Mouse (Mus musculus) limb, embryonic 15.5 days (tissue): ENCODE data around the gene Polr2e. TPM values are rescaled to one million over a fixed set of nuclear protein-coding genes. Genes with fewer than 3 reads are reported as not detected.
A peak's percentile ranks its signal among the peaks of the same experiment; 100 is the strongest.

Source experiments
- ATAC-seq: fragments of 200-750 bp; cut with Nextera tagmentation; 2 replicates; pipeline ENCODE4 v1.8.0; 2017; ENCODE audit warnings: low read depth, moderate TSS enrichment; ENCODE audit not compliant: insufficient number of reproducible peaks, low FRiP score, low TSS enrichment
- H3K27ac ChIP-seq: fragments of 300-500 bp; sonication (generic); 2 replicates; pipeline ENCODE4 v1.5.1; 2015; ENCODE audit warnings: moderate library complexity, mild to moderate bottlenecking, inconsistent platforms
- H3K27me3 ChIP-seq: fragments of 300-500 bp; sonication (generic); 2 replicates; pipeline ENCODE4 v1.6.1; 2015; ENCODE audit warnings: inconsistent platforms
- H3K36me3 ChIP-seq: fragments of 300-500 bp; sonication (generic); 2 replicates; pipeline ENCODE4 v1.6.1; 2015; ENCODE audit warnings: inconsistent platforms
- H3K4me1 ChIP-seq: fragments of 300-500 bp; sonication (generic); 2 replicates; pipeline ENCODE4 v1.6.1; 2015; ENCODE audit warnings: inconsistent platforms
- H3K4me2 ChIP-seq: fragments of 300-500 bp; sonication (generic); 2 replicates; pipeline ENCODE4 v1.6.1; 2015; ENCODE audit warnings: mild to moderate bottlenecking, inconsistent platforms
- H3K4me3 ChIP-seq: fragments of 300-500 bp; sonication (generic); 2 replicates; pipeline ENCODE4 v1.5.1; 2015; ENCODE audit warnings: mild to moderate bottlenecking, inconsistent platforms
- H3K9ac ChIP-seq: fragments of 300-500 bp; sonication (generic); 2 replicates; pipeline ENCODE4 v1.6.1; 2015; ENCODE audit warnings: inconsistent platforms
- H3K9me3 ChIP-seq: fragments of 300-500 bp; sonication (generic); 2 replicates; pipeline ENCODE4 v1.6.1; 2016; ENCODE audit warnings: inconsistent platforms
- WGBS: fragments of 180-500 bp; shearing (Covaris S2); methylation state at CpG from one replicate; pipeline ENCODE4 v1.1.7; 2015; 5-methylcytosine and 5-hydroxymethylcytosine counted together
- polyA plus RNA-seq: library from polyadenylated mRNA; unstranded; fragments of >200 nt; fragmentation: Nextera tagmentation; extraction: Ambion mirVana; gene quantifications from 2 replicates; pipeline ENCODE4 v1.2.1, GENCODE M21; 2015

Gene Polr2e
- polyA plus RNA-seq, 1 experiment from 2014 or later = 213 TPM

DNA sequence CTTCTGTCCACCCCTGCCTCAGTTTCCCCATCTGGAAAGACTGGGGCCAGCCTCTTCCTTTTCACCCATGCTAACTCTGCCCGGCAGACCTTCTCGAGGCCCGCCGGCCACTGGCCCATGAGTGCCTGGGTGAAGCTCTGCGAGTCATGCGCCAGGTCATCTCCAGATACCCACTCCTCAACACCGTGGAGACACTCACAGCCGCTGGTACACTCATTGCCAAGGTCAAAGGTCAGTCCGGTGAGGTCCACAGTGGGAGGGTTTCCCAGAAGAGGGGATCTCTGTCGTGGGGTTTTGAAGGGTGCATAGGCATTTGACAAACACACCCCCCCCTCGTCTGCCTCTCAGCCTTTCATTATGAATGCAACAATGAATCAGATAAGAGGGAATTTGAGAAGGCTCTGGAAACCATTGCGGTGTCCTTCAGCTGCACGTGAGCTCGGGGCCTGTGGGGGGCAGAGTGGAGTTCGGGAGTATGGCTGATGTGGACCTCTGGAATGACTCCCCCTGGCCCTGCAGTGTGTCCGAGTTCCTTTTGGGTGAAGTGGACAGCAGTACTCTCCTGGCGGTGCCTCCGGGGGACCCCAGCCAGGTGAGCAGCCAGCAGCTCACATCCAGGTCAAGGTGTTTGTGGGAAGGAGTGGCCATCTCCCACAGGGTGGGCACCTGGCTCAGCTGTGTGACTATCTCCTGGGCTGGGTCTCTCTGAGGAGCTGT, 18.8 kb downstream of the Polr2e start:
- Histone ChIP-seq H3K27ac (no peak overlapping the region), H3K9ac (no peak overlapping the region), H3K27me3 (peaks cover 12% of the 10 kb centered on the region), H3K36me3 (no peaks in the 10 kb centered on the region), H3K4me1 (peaks cover 29% of the 10 kb centered on the region), H3K9me3 (no peaks in the 10 kb centered on the region), H3K4me3 (no peak overlapping the region), H3K4me2 (no peak overlapping the region)
- WGBS = 85% methylated on average over 18 of the region's 18 CpGs
- ATAC-seq = no peak

DNA sequence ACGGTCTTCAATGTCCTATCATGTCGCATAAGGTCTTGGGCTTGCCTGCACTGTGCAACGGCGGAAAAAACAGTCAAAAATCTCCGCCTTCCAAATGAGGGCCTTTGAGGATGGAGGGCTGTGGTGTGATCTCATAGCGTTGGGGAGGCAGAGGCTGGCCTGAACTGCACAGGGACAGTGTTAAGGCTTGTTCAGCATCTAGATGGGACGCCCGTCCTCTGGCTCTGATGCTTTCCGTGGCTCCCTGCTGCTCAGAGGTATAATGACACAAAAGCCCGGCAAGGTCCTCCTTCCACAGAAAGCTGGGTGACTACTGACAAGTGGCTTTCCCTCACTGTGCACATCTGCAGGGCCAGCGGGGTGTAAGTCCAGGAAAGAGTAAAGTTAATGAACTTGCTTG, 19.4 kb downstream of the Polr2e start:
- H3K27me3 ChIP-seq = peaks cover 17% of the 10 kb centered on the region
- 0 out of 2 replicates have a peak overlapping the region, but pooled peaks have one; percentile 18 for H3K9ac ChIP-seq
- no peaks in the 10 kb centered on the region for H3K36me3 ChIP-seq
- ATAC-seq = no peak
- H3K4me1 ChIP-seq = peaks cover 29% of the 10 kb centered on the region
- H3K4me3 ChIP-seq = peak overlapping the region; percentile 21; the same call in 1 of the 2 replicates
- 28% methylated on average over 11 of the region's 11 CpGs for WGBS
- peak overlapping the region; percentile 37 for H3K4me2 ChIP-seq
- H3K9me3 ChIP-seq = no peaks in the 10 kb centered on the region
- H3K27ac ChIP-seq = no peak overlapping the region

DNA sequence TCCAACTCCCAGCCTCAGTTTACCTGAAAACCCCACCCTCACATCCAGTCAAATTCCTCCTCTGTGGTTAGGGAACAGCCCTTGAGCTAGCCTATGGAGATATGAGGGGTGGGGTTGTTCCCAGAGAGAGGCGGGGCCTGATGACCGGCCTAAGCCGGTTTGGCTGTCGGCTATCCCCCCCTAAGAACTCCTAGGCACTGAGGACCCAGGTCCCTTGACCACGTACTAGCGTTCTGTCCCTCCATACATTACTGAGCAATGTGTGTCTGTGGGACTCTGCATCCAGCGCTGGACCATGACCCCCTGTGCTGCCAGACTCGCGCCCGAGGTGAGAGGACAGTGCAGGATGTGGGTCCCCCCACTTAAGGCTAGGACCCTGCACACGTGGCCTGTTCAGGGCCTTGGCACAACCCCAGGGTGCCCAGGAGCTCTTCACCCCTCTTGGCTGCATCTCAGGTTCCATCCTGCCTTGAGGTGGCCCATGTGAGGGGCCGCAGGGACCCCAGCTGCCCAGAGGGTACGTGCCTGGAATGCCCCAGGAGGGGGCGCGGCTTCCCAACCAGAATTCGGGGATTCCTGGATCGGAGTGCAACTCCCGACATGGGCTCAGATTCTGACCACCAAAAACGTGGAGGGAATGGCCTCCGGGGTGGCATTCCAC, 20.0 kb downstream of the Polr2e start:
- H3K27ac ChIP-seq = no peak overlapping the region; the same call in 1 of the 2 replicates
- H3K9me3 ChIP-seq = no peaks in the 10 kb centered on the region
- peaks cover 23% of the 10 kb centered on the region for H3K27me3 ChIP-seq
- peaks cover 30% of the 10 kb centered on the region for H3K4me1 ChIP-seq
- H3K36me3 ChIP-seq = no peaks in the 10 kb centered on the region
- WGBS = 9% methylated on average over 20 of the region's 20 CpGs
- H3K4me3 ChIP-seq = peak overlapping the region; percentile 21
- peak overlapping the region; percentile 37 for H3K4me2 ChIP-seq
- 0 out of 2 replicates have a peak overlapping the region, but pooled peaks have one; percentile 18 for H3K9ac ChIP-seq
- ATAC-seq = 0 out of 2 replicates have a peak, but pooled peaks have one; percentile 15

DNA sequence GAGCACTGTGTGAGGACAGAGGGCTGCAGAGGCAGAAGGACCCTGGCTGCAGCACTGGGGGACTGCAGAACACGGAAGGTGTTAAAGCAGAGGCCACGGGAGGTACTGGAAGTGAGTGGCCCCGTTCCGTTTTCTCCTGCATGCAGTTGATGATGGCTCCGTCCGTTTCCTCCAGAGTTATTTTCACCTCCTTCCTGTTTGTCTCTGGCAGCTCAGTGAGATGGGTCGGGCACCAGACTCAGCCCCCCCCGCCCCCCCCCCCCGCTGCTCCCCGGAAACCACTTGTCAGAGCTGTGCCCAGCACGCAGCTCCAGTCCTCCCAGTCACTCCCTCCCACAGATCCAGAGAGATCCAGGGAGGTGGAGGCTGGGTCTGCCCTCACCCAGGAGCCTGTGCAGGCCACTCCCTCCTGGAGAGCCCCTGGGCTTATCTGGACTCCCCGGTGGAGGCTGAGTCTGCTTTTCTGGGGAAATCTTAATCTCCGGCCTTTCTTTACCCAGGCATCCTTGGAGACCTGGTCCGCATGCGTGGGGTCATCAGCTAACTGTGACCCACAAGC, 20.8 kb downstream of the Polr2e start:
- Histone ChIP-seq H3K27ac (no peak overlapping the region), H3K27me3 (peaks cover 31% of the 10 kb centered on the region), H3K4me3 (no peak overlapping the region), H3K4me1 (peaks cover 30% of the 10 kb centered on the region), H3K4me2 (no peak overlapping the region), H3K9ac (no peak overlapping the region), H3K9me3 (no peaks in the 10 kb centered on the region), H3K36me3 (no peaks in the 10 kb centered on the region)
- 7% methylated on average over 15 of the region's 15 CpGs for WGBS
- no peak for ATAC-seq

DNA sequence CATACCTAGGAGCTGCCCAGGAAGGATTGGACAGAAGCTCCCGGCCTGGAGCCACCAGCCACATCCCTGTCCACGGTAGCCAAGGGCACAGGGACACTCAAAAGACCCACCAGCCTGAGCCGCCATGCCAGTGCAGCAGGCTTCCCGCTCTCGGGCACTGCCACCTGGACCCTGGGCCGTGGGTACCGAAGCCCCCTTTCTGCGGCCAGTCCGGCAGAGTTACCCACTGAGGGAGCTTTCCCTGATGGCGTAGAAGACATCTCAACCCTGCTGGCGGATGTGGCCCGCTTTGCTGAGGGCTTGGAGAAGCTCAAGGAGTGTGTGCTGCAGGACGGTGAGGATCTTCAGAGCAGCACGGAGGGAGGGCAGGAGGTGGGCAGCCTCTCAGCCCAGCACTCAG, 21.8 kb downstream of the Polr2e start:
- ATAC-seq = no peak
- H3K9ac ChIP-seq = no peak overlapping the region
- 82% methylated on average over 14 of the region's 14 CpGs for WGBS
- H3K27ac ChIP-seq = no peak overlapping the region
- H3K27me3 ChIP-seq = peaks cover 42% of the 10 kb centered on the region
- H3K4me3 ChIP-seq = no peak overlapping the region
- H3K4me2 ChIP-seq = no peak overlapping the region
- H3K4me1 ChIP-seq = peaks cover 34% of the 10 kb centered on the region
- H3K36me3 ChIP-seq = no peaks in the 10 kb centered on the region
- no peaks in the 10 kb centered on the region for H3K9me3 ChIP-seq

DNA sequence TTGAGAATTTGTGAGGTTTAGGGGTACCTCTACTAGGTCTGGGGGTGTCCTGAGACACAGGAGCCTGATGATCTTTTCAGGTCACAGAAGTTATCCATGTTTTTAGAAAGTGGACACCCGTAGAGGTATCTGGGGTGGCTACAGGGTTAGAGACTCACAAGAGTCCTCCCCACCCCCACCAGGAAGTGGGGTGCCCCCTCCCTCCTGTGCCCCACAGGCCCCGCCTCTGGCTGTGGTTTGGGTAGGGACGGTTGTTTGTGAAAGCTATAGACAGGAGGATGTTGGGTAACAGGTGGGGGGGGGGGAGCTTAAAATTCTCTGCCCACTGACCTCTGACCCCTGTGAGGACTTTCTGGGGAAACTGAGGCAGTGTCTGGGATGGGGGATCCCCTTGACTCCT, 22.2 kb downstream of the Polr2e start:
- peaks cover 34% of the 10 kb centered on the region for H3K4me1 ChIP-seq

DNA sequence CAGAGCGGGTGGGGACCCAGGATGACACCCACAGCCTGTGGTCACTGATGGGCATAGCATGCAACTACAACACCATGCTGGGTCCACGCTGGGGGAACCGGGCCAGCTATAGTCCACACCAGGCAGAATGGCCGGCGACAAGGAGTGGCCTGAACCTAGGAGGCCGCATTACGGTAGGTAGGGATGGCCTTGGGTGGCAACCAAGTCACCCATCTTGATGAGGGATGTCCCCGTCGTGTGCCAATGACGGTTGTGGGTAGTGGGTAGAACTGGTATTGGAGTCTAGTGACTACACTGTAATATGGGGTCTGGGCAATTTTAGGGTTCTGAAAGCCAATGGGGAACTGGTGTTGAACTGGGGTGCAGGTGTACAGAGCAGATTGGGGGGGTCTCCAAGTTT, 22.7 kb downstream of the Polr2e start:
- peaks cover 34% of the 10 kb centered on the region for H3K4me1 ChIP-seq
- no peak overlapping the region for H3K27ac ChIP-seq
- peak overlapping the region; percentile 10; the same call in 1 of the 2 replicates for H3K4me3 ChIP-seq
- peaks cover 50% of the 10 kb centered on the region for H3K27me3 ChIP-seq
- no peak overlapping the region for H3K9ac ChIP-seq
- no peaks in the 10 kb centered on the region for H3K9me3 ChIP-seq
- H3K36me3 ChIP-seq = no peaks in the 10 kb centered on the region
- ATAC-seq = no peak
- 81% methylated on average over 10 of the region's 10 CpGs for WGBS
- H3K4me2 ChIP-seq = no peak overlapping the region

More for the DNA sequence above, 22.2 kb downstream of the Polr2e start:
- H3K27me3 ChIP-seq = peaks cover 46% of the 10 kb centered on the region
- no peak overlapping the region for H3K4me2 ChIP-seq
- H3K27ac ChIP-seq = no peak overlapping the region
- ATAC-seq = no peak
- H3K9ac ChIP-seq = no peak overlapping the region
- H3K36me3 ChIP-seq = no peaks in the 10 kb centered on the region
- no peaks in the 10 kb centered on the region for H3K9me3 ChIP-seq
- no peak overlapping the region for H3K4me3 ChIP-seq
- WGBS = 71% methylated on average over 3 of the region's 3 CpGs

DNA sequence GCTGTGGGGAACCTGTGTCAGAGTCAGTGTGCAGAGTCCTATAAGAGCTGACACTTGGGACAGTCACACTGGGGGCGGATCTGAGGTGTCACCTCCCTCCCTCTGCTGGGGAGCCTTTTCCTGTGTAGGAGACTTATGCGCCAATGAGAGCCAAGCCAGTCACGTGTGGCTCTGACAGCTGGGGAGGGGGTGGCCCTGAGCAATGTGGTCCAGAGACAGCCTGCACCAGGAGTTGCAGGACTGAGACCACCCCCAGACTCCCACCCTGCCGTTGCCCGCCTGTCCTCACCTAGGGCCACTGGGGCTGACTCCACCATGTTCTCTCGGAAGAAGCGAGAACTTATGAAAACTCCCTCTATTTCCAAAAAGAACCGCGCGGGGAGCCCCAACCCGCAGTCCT, 23.1 kb downstream of the Polr2e start, which contains the start of gene Arhgap45:
TSS of gene Arhgap45 (plus strand) at position 143 of the 400 bp plus-strand sequence.
- no peak for ATAC-seq
- H3K27me3 ChIP-seq = peaks cover 54% of the 10 kb centered on the region
- H3K27ac ChIP-seq = no peak within 1 kb of the TSS
- no peaks in the 10 kb centered on the region for H3K9me3 ChIP-seq
- no peak within 1 kb of the TSS for H3K4me2 ChIP-seq
- H3K4me1 ChIP-seq = peaks cover 34% of the 10 kb centered on the region
- no peaks in the 10 kb centered on the region for H3K36me3 ChIP-seq
- peak within 1 kb of the TSS; percentile 10; the same call in 1 of the 2 replicates for H3K4me3 ChIP-seq
- no peak within 1 kb of the TSS for H3K9ac ChIP-seq
- 60% methylated on average over 11 of the region's 11 CpGs for WGBS

DNA sequence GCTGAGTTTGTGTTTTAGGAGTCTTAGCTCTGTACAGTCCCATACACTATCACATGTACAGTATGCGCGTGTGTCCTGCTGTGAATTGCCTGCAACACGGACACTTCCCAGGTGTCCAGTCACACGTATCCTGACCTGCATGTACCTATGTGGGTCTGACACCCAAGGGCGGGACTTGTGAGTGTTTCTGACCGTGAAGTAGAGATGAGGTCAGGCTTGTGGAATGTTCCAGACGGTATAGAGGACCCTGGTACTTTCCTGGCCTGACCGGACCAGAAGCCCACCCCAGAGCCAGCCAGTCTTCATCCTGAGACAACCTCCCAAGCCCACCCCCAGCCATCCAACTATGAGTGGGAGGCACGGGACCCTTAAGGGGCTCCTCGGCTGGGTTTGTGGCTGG, 24.0 kb downstream of the Polr2e start:
- H3K4me3 ChIP-seq = no peak overlapping the region
- ATAC-seq = no peak
- peaks cover 34% of the 10 kb centered on the region for H3K4me1 ChIP-seq
- H3K9me3 ChIP-seq = 0 out of 2 replicates have a peak, but pooled peaks cover 4% of the 10 kb centered on the region
- H3K27me3 ChIP-seq = peaks cover 54% of the 10 kb centered on the region
- no peak overlapping the region for H3K4me2 ChIP-seq
- H3K9ac ChIP-seq = no peak overlapping the region
- 0 out of 2 replicates have a peak, but pooled peaks cover 5% of the 10 kb centered on the region for H3K36me3 ChIP-seq
- 71% methylated on average over 10 of the region's 10 CpGs for WGBS
- H3K27ac ChIP-seq = no peak overlapping the region

DNA sequence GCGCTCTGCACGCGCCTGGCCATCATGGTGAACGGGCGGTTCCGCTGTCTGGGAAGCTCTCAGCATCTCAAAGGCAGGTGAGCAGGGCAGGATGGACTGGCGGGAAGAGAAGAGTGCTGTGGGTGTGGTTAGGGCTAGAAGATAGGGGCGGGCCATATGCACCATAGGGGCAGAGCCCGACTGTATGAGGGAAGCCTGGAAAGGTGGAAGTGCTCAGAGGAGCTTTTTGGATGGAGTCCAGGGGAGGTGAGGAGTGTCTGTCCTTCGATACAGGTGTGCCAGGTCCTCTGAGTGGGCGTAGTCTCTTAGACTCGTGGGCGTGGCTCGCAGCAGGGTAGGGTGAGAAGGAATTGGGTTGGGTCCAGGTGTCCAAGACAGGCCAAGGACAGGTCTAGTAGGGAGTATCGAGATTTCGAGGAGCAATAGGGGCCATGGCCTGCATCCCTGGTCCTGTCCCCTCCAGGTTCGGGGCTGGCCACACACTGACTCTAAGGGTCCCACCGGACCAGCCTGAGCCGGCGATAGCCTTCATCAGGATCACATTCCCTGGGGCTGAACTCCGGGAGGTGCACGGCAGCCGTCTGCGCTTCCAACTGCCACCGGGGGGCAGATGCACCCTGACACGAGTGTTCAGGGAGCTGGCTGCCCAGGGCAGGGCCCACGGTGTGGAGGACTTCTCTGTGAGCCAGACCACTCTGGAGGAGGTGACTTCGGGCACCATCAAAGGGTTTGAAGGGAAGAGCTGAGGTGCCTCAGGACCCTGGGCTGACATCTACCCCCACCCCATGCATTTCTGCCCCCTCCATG, 24.9 kb downstream of the Polr2e start:
- H3K9me3 ChIP-seq = peaks cover 10% of the 10 kb centered on the region; the same call in 1 of the 2 replicates
- H3K27ac ChIP-seq = no peak overlapping the region
- ATAC-seq = no peak
- peaks cover 54% of the 10 kb centered on the region for H3K27me3 ChIP-seq
- peaks cover 25% of the 10 kb centered on the region for H3K4me1 ChIP-seq
- H3K4me3 ChIP-seq = no peak overlapping the region
- H3K4me2 ChIP-seq = no peak overlapping the region
- H3K9ac ChIP-seq = no peak overlapping the region
- 16% methylated on average over 28 of the region's 28 CpGs for WGBS
- H3K36me3 ChIP-seq = peaks cover 12% of the 10 kb centered on the region

DNA sequence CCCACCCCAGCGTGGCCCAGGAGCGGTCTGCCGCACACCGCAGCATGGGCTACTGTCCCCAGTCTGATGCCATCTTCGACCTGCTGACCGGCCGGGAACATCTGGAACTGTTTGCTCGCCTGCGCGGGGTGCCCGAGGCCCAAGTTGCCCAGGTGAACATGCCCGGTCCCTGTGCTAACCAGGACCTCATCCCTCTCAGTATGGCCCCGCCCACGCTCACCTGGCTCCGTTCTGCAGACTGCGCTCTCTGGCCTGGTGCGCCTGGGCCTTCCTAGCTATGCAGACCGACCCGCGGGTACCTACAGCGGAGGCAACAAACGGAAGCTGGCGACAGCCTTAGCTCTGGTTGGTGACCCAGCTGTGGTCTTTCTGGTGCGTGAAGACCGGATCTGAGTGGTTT, 26.0 kb downstream of the Polr2e start:
- Histone ChIP-seq H3K36me3 (peaks cover 13% of the 10 kb centered on the region), H3K4me1 (peaks cover 14% of the 10 kb centered on the region), H3K27ac (no peak overlapping the region), H3K9me3 (peaks cover 10% of the 10 kb centered on the region; the same call in 1 of the 2 replicates), H3K27me3 (peaks cover 54% of the 10 kb centered on the region), H3K4me2 (no peak overlapping the region), H3K9ac (no peak overlapping the region), H3K4me3 (no peak overlapping the region)
- ATAC-seq = no peak
- WGBS = 30% methylated on average over 25 of the region's 25 CpGs
